Mouse (Mus musculus) kidney, embryonic 15.5 days (tissue): ENCODE data around the gene Olfr1277. TPM values are rescaled to one million over a fixed set of nuclear protein-coding genes. Genes with fewer than 3 reads are reported as not detected.

Experiments used
- ATAC-seq: fragments of 200-750 bp; cut with Nextera tagmentation; replicated peaks from 2 replicates; pipeline ENCODE4 v1.8.0; 2017; ENCODE audit warnings: moderate TSS enrichment; ENCODE audit not compliant: low FRiP score
- H3K27ac ChIP-seq: fragments of 300-500 bp; sonication (generic); 2 replicates; pipeline ENCODE4 v1.5.1; 2015; ENCODE audit warnings: mild to moderate bottlenecking, inconsistent platforms
- H3K27me3 ChIP-seq: fragments of 300-500 bp; sonication (generic); 2 replicates; pipeline ENCODE4 v1.6.1; 2015; ENCODE audit warnings: inconsistent platforms
- H3K36me3 ChIP-seq: fragments of 300-500 bp; sonication (generic); 2 replicates; pipeline ENCODE4 v1.6.1; 2015; ENCODE audit warnings: inconsistent platforms
- H3K4me1 ChIP-seq: fragments of 300-500 bp; sonication (generic); 2 replicates; pipeline ENCODE4 v1.6.1; 2015; ENCODE audit warnings: inconsistent platforms
- H3K4me2 ChIP-seq: fragments of 300-500 bp; sonication (generic); 2 replicates; pipeline ENCODE4 v1.6.1; 2015; ENCODE audit warnings: moderate library complexity, mild to moderate bottlenecking, inconsistent platforms
- H3K4me3 ChIP-seq: fragments of 300-500 bp; sonication (generic); replicated peaks from 2 replicates; pipeline ENCODE4 v1.5.1; 2015; ENCODE audit warnings: mild to moderate bottlenecking, inconsistent platforms
- H3K9ac ChIP-seq: fragments of 300-500 bp; sonication (generic); 2 replicates; pipeline ENCODE4 v1.6.1; 2015; ENCODE audit warnings: mild to moderate bottlenecking, inconsistent platforms
- H3K9me3 ChIP-seq: fragments of 300-500 bp; sonication (generic); replicated peaks from 2 replicates; pipeline ENCODE4 v1.6.1; 2016; ENCODE audit warnings: inconsistent platforms
- WGBS: fragments of 180-500 bp; shearing (Covaris S2); methylation state at CpG from one replicate; pipeline ENCODE4 v1.1.7; 2015; ENCODE audit warnings: mixed read lengths; 5-methylcytosine and 5-hydroxymethylcytosine counted together
- polyA plus RNA-seq: library from polyadenylated mRNA; unstranded; fragments of >200 nt; fragmentation: Nextera tagmentation; extraction: Ambion mirVana; gene quantifications from 2 replicates; pipeline ENCODE4 v1.2.1, GENCODE M21; 2015

Gene Olfr1277
- not detected in 2 replicates for polyA plus RNA-seq

DNA sequence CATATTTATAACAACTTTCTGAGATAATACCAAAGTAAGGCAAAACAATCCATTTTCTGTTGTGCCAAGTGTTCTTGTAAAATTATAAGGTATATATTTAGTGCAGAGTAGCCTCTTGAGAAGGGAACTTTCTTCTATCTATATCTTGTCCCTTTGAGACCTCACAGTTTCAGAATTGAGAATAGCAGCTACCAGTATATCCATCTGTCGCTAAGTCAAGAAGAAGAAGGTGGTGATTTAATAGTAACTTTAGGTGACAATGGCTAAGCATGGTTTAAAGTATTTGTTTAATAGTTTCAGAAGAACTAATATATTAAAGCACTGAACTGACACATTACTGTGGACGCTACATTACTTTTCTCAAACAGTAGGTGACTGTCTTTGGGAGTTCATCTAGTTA is at the start of gene Olfr1277:
Gene Olfr1277 (minus strand): TSS at position 101 of the 400 bp plus-strand sequence.
- WGBS = 74% methylated on average over 2 of the region's 2 CpGs
- H3K27ac ChIP-seq = no peak within 1 kb of the TSS
- ATAC-seq = no peak
- H3K27me3 ChIP-seq = no peaks in the 10 kb centered on the region
- H3K9me3 ChIP-seq = no peaks in the 10 kb centered on the region
- H3K9ac ChIP-seq = no peak within 1 kb of the TSS
- no peak within 1 kb of the TSS for H3K4me3 ChIP-seq
- no peaks in the 10 kb centered on the region for H3K4me1 ChIP-seq
- H3K36me3 ChIP-seq = no peaks in the 10 kb centered on the region
- H3K4me2 ChIP-seq = no peak within 1 kb of the TSS

DNA sequence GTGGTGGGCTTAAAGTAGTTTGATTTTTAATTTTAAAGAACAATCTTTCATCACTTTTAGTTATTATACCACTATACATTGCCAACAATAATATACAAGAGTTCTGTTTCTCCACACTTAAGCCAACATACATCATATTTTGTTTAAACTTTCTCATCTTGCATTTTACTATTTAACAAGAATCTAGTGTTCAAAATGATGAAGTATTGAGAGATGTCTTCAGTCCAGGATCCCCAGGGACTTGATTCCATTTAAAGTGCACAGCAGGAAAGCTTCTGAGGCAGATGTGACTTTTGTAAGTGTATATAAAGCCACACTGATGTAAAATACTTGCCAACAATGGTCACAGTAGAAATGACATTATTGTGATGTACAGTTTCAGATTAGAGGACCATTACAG is 39.8 kb upstream of the Olfr1277 start, which contains the start of gene Olfr1280:
Gene Olfr1280 (plus strand): TSS at position 301 of the 400 bp plus-strand sequence.
- Histone ChIP-seq H3K27ac (no peak within 1 kb of the TSS), H3K27me3 (no peaks in the 10 kb centered on the region), H3K36me3 (no peaks in the 10 kb centered on the region), H3K4me3 (no peak within 1 kb of the TSS), H3K9me3 (no peaks in the 10 kb centered on the region), H3K9ac (no peak within 1 kb of the TSS), H3K4me1 (no peaks in the 10 kb centered on the region), H3K4me2 (no peak within 1 kb of the TSS)
- no peak for ATAC-seq

DNA sequence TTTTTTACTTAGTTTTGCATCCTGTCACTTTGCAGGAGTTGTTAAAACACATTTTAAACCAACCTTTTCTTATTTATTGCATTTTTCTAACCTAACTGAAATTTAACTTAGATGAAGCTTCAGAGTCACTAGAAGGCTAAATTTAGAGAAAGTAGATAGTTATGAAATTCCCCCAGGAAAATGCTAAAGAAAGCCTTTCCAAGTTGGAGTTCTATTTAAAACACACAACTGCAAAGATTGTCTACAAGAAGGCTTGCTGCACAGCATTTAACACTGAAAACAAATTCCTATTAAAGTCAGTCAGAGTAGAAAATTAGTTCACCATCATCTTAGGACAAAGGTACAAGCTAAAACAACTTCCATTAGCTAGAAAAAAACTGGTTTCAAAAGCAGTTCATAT is 26.5 kb upstream of the Olfr1277 start, which contains the start of gene Olfr1279:
Gene Olfr1279 (plus strand): TSS at position 262 of the 400 bp plus-strand sequence.
- no peaks in the 10 kb centered on the region for H3K9me3 ChIP-seq
- no peak within 1 kb of the TSS for H3K4me2 ChIP-seq

DNA sequence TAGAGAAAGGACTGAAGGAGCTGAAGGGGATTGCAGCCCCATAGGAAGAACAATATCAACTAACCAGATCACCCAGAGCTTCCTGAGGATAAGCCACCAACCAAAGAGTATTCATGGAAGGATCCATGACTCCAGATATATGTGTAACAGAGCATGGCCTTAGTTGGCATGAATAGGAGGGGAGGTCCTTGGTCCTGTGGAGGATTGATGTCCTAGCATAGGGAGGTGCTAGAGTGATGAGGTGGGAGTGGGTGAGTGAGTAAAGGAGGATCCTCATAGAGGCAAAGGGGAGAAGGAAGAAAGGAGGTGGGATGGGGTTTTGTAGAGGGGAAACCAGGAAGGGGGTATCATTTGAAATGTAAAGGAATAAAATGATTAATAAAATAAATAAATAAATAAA is 24.6 kb upstream of the Olfr1277 start:
- Histone ChIP-seq H3K36me3 (no peaks in the 10 kb centered on the region), H3K27me3 (no peaks in the 10 kb centered on the region), H3K4me1 (no peaks in the 10 kb centered on the region), H3K9me3 (no peaks in the 10 kb centered on the region), H3K4me3 (no peak overlapping the region), H3K4me2 (no peak overlapping the region), H3K9ac (no peak overlapping the region), H3K27ac (no peak overlapping the region)
- no peak for ATAC-seq

More for the DNA sequence above, 26.5 kb upstream of the Olfr1277 start, which contains the start of gene Olfr1279:
- Histone ChIP-seq H3K4me1 (no peaks in the 10 kb centered on the region), H3K27me3 (no peaks in the 10 kb centered on the region), H3K9ac (no peak within 1 kb of the TSS), H3K4me3 (no peak within 1 kb of the TSS), H3K27ac (no peak within 1 kb of the TSS), H3K36me3 (no peaks in the 10 kb centered on the region)
- no peak for ATAC-seq

DNA sequence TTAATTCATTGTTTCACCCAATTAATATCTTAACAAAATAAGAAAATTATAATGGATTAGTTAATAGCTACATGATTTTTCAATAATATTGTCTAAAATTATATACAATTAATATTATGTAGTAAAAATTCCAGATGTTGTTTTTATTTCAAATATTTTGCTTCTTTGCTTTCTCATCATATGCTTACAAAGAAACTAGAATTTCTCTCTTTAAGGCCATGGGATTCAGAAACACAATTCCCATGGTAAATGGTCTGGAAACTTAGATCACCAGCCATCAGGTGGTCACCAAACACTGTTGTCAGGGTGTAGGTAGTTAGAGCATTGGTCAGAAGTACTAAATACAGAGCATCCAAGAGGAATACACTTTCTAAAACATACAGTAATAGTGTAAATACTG is 15.9 kb upstream of the Olfr1277 start, which contains the start of gene Olfr1278:
Gene Olfr1278 (plus strand): TSS at position 301 of the 400 bp plus-strand sequence.
- Histone ChIP-seq H3K9me3 (no peaks in the 10 kb centered on the region), H3K4me3 (no peak within 1 kb of the TSS), H3K9ac (no peak within 1 kb of the TSS), H3K4me2 (no peak within 1 kb of the TSS), H3K36me3 (no peaks in the 10 kb centered on the region), H3K4me1 (no peaks in the 10 kb centered on the region), H3K27me3 (no peaks in the 10 kb centered on the region), H3K27ac (no peak within 1 kb of the TSS)
- ATAC-seq = no peak

DNA sequence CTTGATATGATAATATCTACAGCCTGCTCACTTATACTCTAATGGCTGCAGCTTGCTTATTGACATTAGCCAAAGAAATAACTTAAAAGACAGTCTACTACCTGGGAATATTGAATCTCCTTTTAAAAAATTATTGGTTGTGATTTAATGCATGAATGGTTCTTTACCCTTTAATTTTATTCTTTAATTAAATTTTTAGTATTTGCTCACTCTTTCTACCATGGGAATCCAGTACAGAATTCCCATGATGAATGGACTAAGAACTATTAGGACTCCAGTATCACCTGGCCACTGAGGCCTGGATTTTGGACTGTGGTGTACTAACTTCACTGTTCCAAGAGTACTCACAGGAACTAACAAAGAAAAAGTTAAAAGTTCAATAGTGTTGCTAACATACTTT is 19.7 kb downstream of the Olfr1277 start, which contains the start of gene Olfr1276:
Gene Olfr1276 (plus strand): TSS at position 301 of the 400 bp plus-strand sequence.
- H3K36me3 ChIP-seq = no peaks in the 10 kb centered on the region
- H3K9ac ChIP-seq = no peak within 1 kb of the TSS
- ATAC-seq = no peak
- no peak within 1 kb of the TSS for H3K27ac ChIP-seq
- no peaks in the 10 kb centered on the region for H3K4me1 ChIP-seq
- no peak within 1 kb of the TSS for H3K4me2 ChIP-seq
- no peaks in the 10 kb centered on the region for H3K9me3 ChIP-seq
- no peak within 1 kb of the TSS for H3K4me3 ChIP-seq
- H3K27me3 ChIP-seq = no peaks in the 10 kb centered on the region

DNA sequence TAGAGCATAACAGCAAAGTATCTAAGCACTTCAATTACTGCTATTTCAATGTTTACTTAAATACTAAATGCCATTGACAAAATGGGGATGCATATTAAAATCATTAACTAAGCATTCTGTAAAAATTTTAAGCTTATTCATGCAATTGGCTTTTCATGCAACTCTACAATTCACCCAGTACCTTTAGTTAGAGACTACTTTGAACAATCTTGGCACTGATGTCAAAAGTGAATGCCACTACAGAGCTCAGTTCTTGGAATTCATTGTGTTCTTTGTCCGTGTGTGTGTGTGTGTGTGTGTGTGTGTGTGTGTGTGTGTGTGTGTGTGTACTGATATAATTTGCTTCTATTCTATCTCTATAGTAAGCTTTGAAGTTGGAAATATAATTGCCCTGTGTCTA is 38.7 kb downstream of the Olfr1277 start, which contains the start of gene Olfr1275:
Gene Olfr1275 (minus strand): TSS at position 101 of the 400 bp plus-strand sequence.
- H3K4me3 ChIP-seq = no peak within 1 kb of the TSS
- no peaks in the 10 kb centered on the region for H3K36me3 ChIP-seq
- H3K4me1 ChIP-seq = no peaks in the 10 kb centered on the region
- no peaks in the 10 kb centered on the region for H3K27me3 ChIP-seq
- no peak within 1 kb of the TSS for H3K27ac ChIP-seq
- H3K4me2 ChIP-seq = no peak within 1 kb of the TSS
- H3K9me3 ChIP-seq = no peaks in the 10 kb centered on the region
- ATAC-seq = no peak
- 90% methylated on average over 1 of the region's 1 CpGs for WGBS
- H3K9ac ChIP-seq = no peak within 1 kb of the TSS

DNA sequence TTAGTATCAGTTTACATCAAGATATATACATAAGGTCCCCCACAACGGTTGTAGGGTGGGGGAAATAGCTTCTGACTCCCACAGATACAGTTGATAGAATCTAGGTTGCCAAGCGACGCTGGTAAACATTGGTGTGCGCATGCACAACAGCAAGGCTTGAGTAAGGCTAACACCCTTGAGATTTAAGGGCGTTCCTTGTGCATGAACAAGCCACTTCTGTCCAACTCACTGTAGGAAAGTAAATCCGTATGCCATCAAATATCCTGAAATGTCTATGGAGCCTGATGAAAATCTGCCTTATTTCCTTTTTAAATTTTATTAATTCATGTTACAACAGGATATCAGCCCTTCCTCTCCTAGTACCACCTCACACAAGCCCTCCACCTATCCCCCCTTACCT is 44.4 kb downstream of the Olfr1277 start, which contains the start of gene 4930430A15Rik:
Gene 4930430A15Rik (minus strand): TSS at position 101 of the 400 bp plus-strand sequence.
- no peak within 1 kb of the TSS for H3K27ac ChIP-seq
- no peak for ATAC-seq
- H3K4me2 ChIP-seq = no peak within 1 kb of the TSS
- H3K27me3 ChIP-seq = no peaks in the 10 kb centered on the region
- 84% methylated on average over 6 of the region's 6 CpGs for WGBS
- no peaks in the 10 kb centered on the region for H3K9me3 ChIP-seq
- H3K36me3 ChIP-seq = no peaks in the 10 kb centered on the region
- H3K9ac ChIP-seq = no peak within 1 kb of the TSS
- no peaks in the 10 kb centered on the region for H3K4me1 ChIP-seq
- H3K4me3 ChIP-seq = no peak within 1 kb of the TSS

Other genes with a start within 250 kb of the Olfr1277 start
- gene Gm13941, start 168.1 kb downstream of the Olfr1277 start, polyA plus RNA-seq = not detected in 2 replicates
- not detected in 2 replicates for gene Gm15130, start 121.2 kb downstream of the Olfr1277 start, polyA plus RNA-seq
- not detected in 2 replicates for gene 4930430A15Rik, start 44.5 kb downstream of the Olfr1277 start, polyA plus RNA-seq
- gene Olfr1275, start 38.8 kb downstream of the Olfr1277 start, polyA plus RNA-seq = not detected in 2 replicates
- not detected in 2 replicates for gene Olfr1276, start 19.6 kb downstream of the Olfr1277 start, polyA plus RNA-seq
- not detected in 2 replicates for gene Olfr1278, start 16.0 kb upstream of the Olfr1277 start, polyA plus RNA-seq
- gene Olfr1279, start 26.5 kb upstream of the Olfr1277 start, polyA plus RNA-seq = not detected in 2 replicates
- not detected in 2 replicates for gene Olfr1280, start 39.9 kb upstream of the Olfr1277 start, polyA plus RNA-seq
- not detected in 2 replicates for gene Olfr1281, start 52.4 kb upstream of the Olfr1277 start, polyA plus RNA-seq
- not detected in 2 replicates for gene Olfr1282, start 62.0 kb upstream of the Olfr1277 start, polyA plus RNA-seq
- gene Olfr1283, start 92.7 kb upstream of the Olfr1277 start, polyA plus RNA-seq = not detected in 2 replicates
- not detected in 2 replicates for gene Olfr1284, start 101.4 kb upstream of the Olfr1277 start, polyA plus RNA-seq
- gene Olfr1286, start 149.0 kb upstream of the Olfr1277 start, polyA plus RNA-seq = not detected in 2 replicates
- not detected in 2 replicates for gene Olfr1287, start 175.0 kb upstream of the Olfr1277 start, polyA plus RNA-seq
- not detected in 2 replicates for gene Olfr1288, start 200.0 kb upstream of the Olfr1277 start, polyA plus RNA-seq
- gene Olfr1289, start 206.7 kb upstream of the Olfr1277 start, polyA plus RNA-seq = not detected in 2 replicates
- not detected in 2 replicates for gene Olfr1290, start 219.7 kb upstream of the Olfr1277 start, polyA plus RNA-seq
- not detected in 2 replicates for gene Olfr1291-ps1, start 223.1 kb upstream of the Olfr1277 start, polyA plus RNA-seq